In genomic region chr5:100982573-100982936, GRCm38 (mm10) we compare ENCODE assay signal across 21 mouse cellular contexts.
DNase-seq lines count a peak whose midpoint lies in the region; ATAC-seq and TF ChIP-seq lines count a peak whose summit lies in the region.
"Had no signal": no experiment of that assay in that cellular context is flagged by ENCODE, and none has a peak within 500 bp of the region (broad histone marks: within the 10 kb centered on the region; RNA-seq: fewer than 3 reads in every experiment).

No protein-coding gene starts in this region.

- ATAC-seq in forebrain, embryonic 13.5 days = no peak; the same call in 1 of the 2 replicates
- no peak for ATAC-seq in forebrain, embryonic 16.5 days
- ATAC-seq in neural tube, embryonic 11.5 days (ENCODE audit: insufficient read depth, low FRiP score, low TSS enrichment) = no peak
- no peak for ATAC-seq in midbrain, embryonic 15.5 days (replicated peaks)
- ATAC-seq: inflammation-experienced regulatory T-cells, adult 6 months had no signal

- intact Hi-C loops in gastrocnemius, adult 2 months (cut with DNase I) = no loop called here

- H3K4me3 ChIP-seq in forebrain, embryonic 13.5 days = no peak overlapping the region
- no peak overlapping the region for H3K4me3 ChIP-seq in forebrain, embryonic 16.5 days (replicated peaks; ENCODE audit: low read length)
- H3K4me3 ChIP-seq in neural tube, embryonic 11.5 days (ENCODE audit: low read depth, low read length) = no peak overlapping the region
- no peak overlapping the region for H3K4me3 ChIP-seq in midbrain, embryonic 15.5 days
- H3K4me3 ChIP-seq in gastrocnemius, adult 2 months = no peak overlapping the region
- H3K4me3 ChIP-seq: heart, embryonic 10.5 days; stomach, embryonic 15.5 days had no signal

- no peak overlapping the region for H3K9ac ChIP-seq in forebrain, embryonic 13.5 days
- H3K9ac ChIP-seq in forebrain, embryonic 16.5 days (replicated peaks; ENCODE audit: low read depth, low read length) = no peak overlapping the region
- H3K9ac ChIP-seq in neural tube, embryonic 11.5 days (ENCODE audit: low read length) = no peak overlapping the region
- no peak overlapping the region for H3K9ac ChIP-seq in midbrain, embryonic 15.5 days
- H3K9ac ChIP-seq: stomach, embryonic 15.5 days had no signal

- DNase-seq in neural tube, embryonic 11.5 days (ENCODE audit: low spot score) = peak; percentile 39
- no peak for DNase-seq in neural tube, embryonic 10.5 days (ENCODE audit: extremely low spot score, low spot score)
- DNase-seq in cerebellum, postnatal 4 days (ENCODE audit: low spot score in 2 of 2) = no peak
- DNase-seq in adrenal gland, postnatal 14 days = no peak
- DNase-seq in gastrocnemius, adult 2 months = no peak
- DNase-seq: adrenal gland, postnatal 10 days; B cell, adult 2 months; cerebellum, adult 2 months; gastrocnemius, postnatal 25 days; heart, postnatal 10 days; kidney, postnatal 4 days; liver; lung, adult 18-20 months; spleen, adult 18-20 months; thymus, adult 2 months had no signal

- no peaks in the 10 kb centered on the region for H3K36me3 ChIP-seq in forebrain, embryonic 13.5 days (ENCODE audit: poor library complexity, severe bottlenecking)
- H3K36me3 ChIP-seq in forebrain, embryonic 16.5 days (ENCODE audit: control insufficient read depth, insufficient read depth) = no peaks in the 10 kb centered on the region
- H3K36me3 ChIP-seq in neural tube, embryonic 11.5 days (ENCODE audit: control insufficient read depth, insufficient read depth, low read length) = no peaks in the 10 kb centered on the region
- no peaks in the 10 kb centered on the region for H3K36me3 ChIP-seq in midbrain, embryonic 15.5 days (replicated peaks)
- H3K36me3 ChIP-seq: heart, embryonic 10.5 days; stomach, embryonic 15.5 days had no signal

- H3K9me3 ChIP-seq in forebrain, embryonic 13.5 days (replicated peaks) = no peaks in the 10 kb centered on the region
- H3K9me3 ChIP-seq in forebrain, embryonic 16.5 days (ENCODE audit: control insufficient read depth, low read length) = no peaks in the 10 kb centered on the region
- no peaks in the 10 kb centered on the region for H3K9me3 ChIP-seq in neural tube, embryonic 11.5 days (ENCODE audit: control insufficient read depth, low read length)
- no peaks in the 10 kb centered on the region for H3K9me3 ChIP-seq in midbrain, embryonic 15.5 days
- H3K9me3 ChIP-seq: heart, embryonic 10.5 days; stomach, embryonic 15.5 days had no signal

- H3K27ac ChIP-seq in forebrain, embryonic 13.5 days = no peak overlapping the region
- H3K27ac ChIP-seq in forebrain, embryonic 16.5 days (ENCODE audit: low read length) = no peak overlapping the region
- no peak overlapping the region for H3K27ac ChIP-seq in neural tube, embryonic 11.5 days (ENCODE audit: low read depth, low read length)
- H3K27ac ChIP-seq in midbrain, embryonic 15.5 days = no peak overlapping the region
- no peak overlapping the region for H3K27ac ChIP-seq in gastrocnemius, adult 2 months
- H3K27ac ChIP-seq: heart, embryonic 10.5 days; stomach, embryonic 15.5 days had no signal

- no peak for TF ChIP-seq CTCF in gastrocnemius, adult 2 months (IDR thresholded peaks at IDR 0.05)

- 0 out of 2 replicates have a peak overlapping the region, but pooled peaks have one; percentile 24 for H3K4me2 ChIP-seq in forebrain, embryonic 13.5 days
- no peak overlapping the region for H3K4me2 ChIP-seq in forebrain, embryonic 16.5 days (ENCODE audit: low read length)
- H3K4me2 ChIP-seq in neural tube, embryonic 11.5 days (ENCODE audit: low read depth) = no peak overlapping the region
- H3K4me2 ChIP-seq in midbrain, embryonic 15.5 days = peak overlapping the region; percentile 15; the same call in 1 of the 2 replicates
- H3K4me2 ChIP-seq: stomach, embryonic 15.5 days had no signal

- 42% methylated on average over 10 of the region's 10 CpGs for WGBS in forebrain, embryonic 13.5 days
- WGBS in forebrain, embryonic 16.5 days = 47% methylated on average over 10 of the region's 10 CpGs
- 41% methylated on average over 10 of the region's 10 CpGs for WGBS in neural tube, embryonic 11.5 days
- WGBS in midbrain, embryonic 15.5 days = 40% methylated on average over 10 of the region's 10 CpGs

- H3K27me3 ChIP-seq in forebrain, embryonic 13.5 days = no peaks in the 10 kb centered on the region
- H3K27me3 ChIP-seq in forebrain, embryonic 16.5 days (replicated peaks; ENCODE audit: control insufficient read depth, insufficient read depth, low read length) = no peaks in the 10 kb centered on the region
- no peaks in the 10 kb centered on the region for H3K27me3 ChIP-seq in neural tube, embryonic 11.5 days (ENCODE audit: control insufficient read depth, insufficient read depth, low read length)
- no peaks in the 10 kb centered on the region for H3K27me3 ChIP-seq in midbrain, embryonic 15.5 days (replicated peaks)
- H3K27me3 ChIP-seq: stomach, embryonic 15.5 days had no signal

- H3K4me1 ChIP-seq in forebrain, embryonic 13.5 days = 0 out of 2 replicates have a peak, but pooled peaks cover 8% of the 10 kb centered on the region
- no peaks in the 10 kb centered on the region for H3K4me1 ChIP-seq in forebrain, embryonic 16.5 days (replicated peaks; ENCODE audit: control insufficient read depth, insufficient read depth, low read length)
- no peaks in the 10 kb centered on the region for H3K4me1 ChIP-seq in neural tube, embryonic 11.5 days (ENCODE audit: control insufficient read depth, insufficient read depth, low read length)
- 0 out of 2 replicates have a peak, but pooled peaks cover 2% of the 10 kb centered on the region for H3K4me1 ChIP-seq in midbrain, embryonic 15.5 days
- H3K4me1 ChIP-seq: heart, embryonic 10.5 days; stomach, embryonic 15.5 days had no signal

Comparison
In these comparisons a context has a peak if more than half of its experiments do, and no peak if none do; other contexts are left out.
1. H3K4me2 ChIP-seq: peak in forebrain, embryonic 13.5 days (single experiment) and midbrain, embryonic 15.5 days (single experiment); none in forebrain, embryonic 16.5 days (single experiment) and neural tube, embryonic 11.5 days (single experiment).